Mouse (Mus musculus): Measurements from ENCODE around the gene Nubpl.

The Nubpl gene

GRCm38 (mm10) chr12:52242712-52243111 lies 145.2 kb downstream of the Nubpl start:
- DNase-seq (ENCODE audit: low spot score), result no peak

- no peak for DNase-seq (ENCODE audit: low spot score)
These were observed 149.9 kb downstream of the Nubpl start for GRCm38 (mm10) chr12:52247438-52247837.

GRCm38 (mm10) chr12:52248531-52248930 lies 151.0 kb downstream of the Nubpl start:
- no peak for DNase-seq (ENCODE audit: low spot score)

- DNase-seq (ENCODE audit: low spot score), result no peak
These were observed 156.6 kb downstream of the Nubpl start for GRCm38 (mm10) chr12:52254089-52254488.

- DNase-seq (ENCODE audit: low spot score), result no peak
These were observed 170.6 kb downstream of the Nubpl start for GRCm38 (mm10) chr12:52268131-52268530.

GRCm38 (mm10) chr12:52272828-52273227 lies 175.3 kb downstream of the Nubpl start:
- no peak for DNase-seq (ENCODE audit: low spot score)

- DNase-seq (ENCODE audit: low spot score), result no peak
These were observed 178.8 kb downstream of the Nubpl start for GRCm38 (mm10) chr12:52276320-52276719.

- no peak for DNase-seq (ENCODE audit: low spot score)
These were observed 183.7 kb downstream of the Nubpl start for GRCm38 (mm10) chr12:52281232-52281631.

- DNase-seq (ENCODE audit: low spot score), result no peak
These were observed 186.9 kb downstream of the Nubpl start for GRCm38 (mm10) chr12:52284471-52284870.

- DNase-seq (ENCODE audit: low spot score), result no peak
These were observed 189.3 kb downstream of the Nubpl start for GRCm38 (mm10) chr12:52286802-52287201.

- DNase-seq (ENCODE audit: low spot score), result no peak
These were observed 191.0 kb downstream of the Nubpl start for GRCm38 (mm10) chr12:52288537-52288936.

GRCm38 (mm10) chr12:52288941-52289567 lies 191.5 kb downstream of the Nubpl start:
- no peak for DNase-seq (ENCODE audit: low spot score)

GRCm38 (mm10) chr12:52289594-52289993 lies 192.1 kb downstream of the Nubpl start:
- DNase-seq (ENCODE audit: low spot score), result no peak

GRCm38 (mm10) chr12:52293931-52294330 lies 196.4 kb downstream of the Nubpl start:
- no peak for DNase-seq (ENCODE audit: low spot score)

- DNase-seq (ENCODE audit: low spot score), result no peak
These were observed 200.5 kb downstream of the Nubpl start for GRCm38 (mm10) chr12:52297988-52298387.

GRCm38 (mm10) chr12:52298683-52299082 lies 201.1 kb downstream of the Nubpl start:
- DNase-seq (ENCODE audit: low spot score), result no peak

GRCm38 (mm10) chr12:52302961-52303360 lies 205.4 kb downstream of the Nubpl start:
- no peak for DNase-seq (ENCODE audit: low spot score)

GRCm38 (mm10) chr12:52306348-52306747 lies 208.8 kb downstream of the Nubpl start:
- DNase-seq (ENCODE audit: low spot score), result no peak

GRCm38 (mm10) chr12:52307331-52307982 lies 209.9 kb downstream of the Nubpl start:
- DNase-seq (ENCODE audit: low spot score), result no peak

GRCm38 (mm10) chr12:52308628-52309027 lies 211.1 kb downstream of the Nubpl start:
- no peak for DNase-seq (ENCODE audit: low spot score)

GRCm38 (mm10) chr12:52314818-52315217 lies 217.3 kb downstream of the Nubpl start:
- DNase-seq (ENCODE audit: low spot score), result no peak

- DNase-seq (ENCODE audit: low spot score), result no peak
These were observed 220.1 kb downstream of the Nubpl start for GRCm38 (mm10) chr12:52317635-52318034.

GRCm38 (mm10) chr12:52318426-52318825 lies 220.9 kb downstream of the Nubpl start:
- no peak for DNase-seq (ENCODE audit: low spot score)

- no peak for DNase-seq (ENCODE audit: low spot score)
These were observed 221.6 kb downstream of the Nubpl start for GRCm38 (mm10) chr12:52319156-52319555.

Data from ovary, postnatal 14 days (tissue).